Mouse (Mus musculus) embryo, embryonic 11 days (tissue): ENCODE measurements around the gene Sgms1.
"Not testable (repeated sequence)": the region's sequence is repeated elsewhere in the genome, so short reads cannot be mapped to it uniquely, and the experiment has no call there.

ENCODE experiments used
- DNase-seq: peaks from one replicate; pipeline ENCODE4 v3.0.0-alpha.2; 2015

Gene Sgms1

GRCm38 (mm10) chr19:32120798-32121197 lies 268.7 kb downstream of the Sgms1 start:
- no peak for DNase-seq

GRCm38 (mm10) chr19:32119666-32120065 lies 269.8 kb downstream of the Sgms1 start:
- DNase-seq = no peak

GRCm38 (mm10) chr19:32118496-32118895 lies 271.0 kb downstream of the Sgms1 start:
- no peak for DNase-seq

GRCm38 (mm10) chr19:32117484-32118018 lies 272.0 kb downstream of the Sgms1 start:
- no peak for DNase-seq

- DNase-seq = no peak
These were observed 277.4 kb downstream of the Sgms1 start for GRCm38 (mm10) chr19:32111866-32112790.

- peak; percentile 85 for DNase-seq
These were observed 281.7 kb downstream of the Sgms1 start, which contains the start of gene Asah2 for GRCm38 (mm10) chr19:32107771-32108306. Gene Asah2 (minus strand): TSS chr19:32108211.

GRCm38 (mm10) chr19:32106750-32107149 lies 282.8 kb downstream of the Sgms1 start:
- no peak for DNase-seq

- no peak for DNase-seq
These were observed 285.3 kb downstream of the Sgms1 start for GRCm38 (mm10) chr19:32104217-32104616.

GRCm38 (mm10) chr19:32102976-32103300 lies 286.6 kb downstream of the Sgms1 start:
- peak; percentile 39 for DNase-seq

GRCm38 (mm10) chr19:32102294-32102975 lies 287.1 kb downstream of the Sgms1 start:
- DNase-seq = no peak

- DNase-seq = no peak
These were observed 290.9 kb downstream of the Sgms1 start for GRCm38 (mm10) chr19:32098582-32098981.

- no peak for DNase-seq
These were observed 297.2 kb downstream of the Sgms1 start for GRCm38 (mm10) chr19:32092358-32092757.

- DNase-seq = no peak
These were observed 298.7 kb downstream of the Sgms1 start for GRCm38 (mm10) chr19:32090804-32091203.

- DNase-seq = no peak
These were observed 300.9 kb downstream of the Sgms1 start for GRCm38 (mm10) chr19:32088570-32088969.

GRCm38 (mm10) chr19:32087736-32088470 lies 301.6 kb downstream of the Sgms1 start:
- no peak for DNase-seq

- DNase-seq = not testable (repeated sequence)
These were observed 304.7 kb downstream of the Sgms1 start for GRCm38 (mm10) chr19:32084813-32085212.
